Mouse (Mus musculus) liver, adult 2 months (tissue): Measurements from ENCODE around the gene Kcns1. TPM values are rescaled to one million over a fixed set of nuclear protein-coding genes. Genes with fewer than 3 reads are reported as not detected.

ENCODE experiments used
- DNase-seq: peaks from one replicate; pipeline ENCODE4 v3.0.0-alpha.2; 2011; ENCODE audit warnings: low read depth, low spot score; ENCODE audit errors: extremely low read depth
- H3K27ac ChIP-seq: fragments of 200-500 bp; replicated peaks from 2 replicates; pipeline ENCODE4 v1.5.1; 2012; ENCODE audit warnings: low read depth, mild to moderate bottlenecking, control low read depth, inconsistent platforms, low read length; ENCODE audit not compliant: insufficient read depth
- H3K27me3 ChIP-seq: fragments of 200-500 bp; 2 replicates; pipeline ENCODE4 v1.6.1; 2012; ENCODE audit warnings: mild to moderate bottlenecking, moderate library complexity, low read length, inconsistent platforms; ENCODE audit not compliant: control insufficient read depth, insufficient read depth
- H3K36me3 ChIP-seq: fragments of 200-500 bp; 2 replicates; pipeline ENCODE4 v1.6.1; 2012; ENCODE audit warnings: low read length, inconsistent platforms; ENCODE audit not compliant: control insufficient read depth, insufficient read depth
- H3K4me1 ChIP-seq: fragments of 200-500 bp; 2 replicates; pipeline ENCODE4 v1.6.1; 2011; ENCODE audit warnings: low read length; ENCODE audit not compliant: control insufficient read depth, insufficient read depth
- H3K4me3 ChIP-seq: fragments of 200-500 bp; 2 replicates; pipeline ENCODE4 v1.5.1; 2011; ENCODE audit warnings: low read depth, mild to moderate bottlenecking, control low read depth, low read length, moderate library complexity; ENCODE audit not compliant: insufficient read depth
- H3K79me2 ChIP-seq: fragments of 200-500 bp; 2 replicates; pipeline ENCODE4 v1.6.1; 2012; ENCODE audit warnings: inconsistent platforms, mild to moderate bottlenecking, low read length, moderate library complexity; ENCODE audit not compliant: control insufficient read depth, insufficient read depth
- H3K9ac ChIP-seq: fragments of 200-500 bp; 2 replicates; pipeline ENCODE4 v1.6.1; 2012; ENCODE audit warnings: low read depth, mild to moderate bottlenecking, control low read depth, inconsistent platforms, low read length
- CTCF ChIP-seq: fragments of 200-500 bp; IDR thresholded peaks from 2 replicates; pipeline ENCODE4 v1.5.1; 2011; ENCODE audit warnings: low read depth, low read length, control low read depth
- POLR2A ChIP-seq: fragments of 200-500 bp; IDR thresholded peaks from 2 replicates; pipeline ENCODE4 v1.6.1; 2011; ENCODE audit warnings: low read length, control low read depth; ENCODE audit not compliant: insufficient read depth; ENCODE audit errors: extremely low read depth
- WGBS: fragments of 180-500 bp; shearing (Covaris S2); methylation state at CpG from one replicate; pipeline ENCODE4 v1.1.7; 2018; 5-methylcytosine and 5-hydroxymethylcytosine counted together
- polyA plus RNA-seq: library from polyadenylated mRNA; depleted of rRNA; stranded (reverse); fragments of >200 nt; gene quantifications from 2 replicates; pipeline ENCODE4 v1.2.3, GENCODE M21; 2012
- total RNA-seq: library from RNA; depleted of rRNA; stranded (reverse); fragments of >200 nt; gene quantifications from 2 replicates; pipeline ENCODE4 v1.2.3, GENCODE M21; 2014

Kcns1 gene
- total and polyA plus RNA-seq, 2 experiments = not detected

DNA sequence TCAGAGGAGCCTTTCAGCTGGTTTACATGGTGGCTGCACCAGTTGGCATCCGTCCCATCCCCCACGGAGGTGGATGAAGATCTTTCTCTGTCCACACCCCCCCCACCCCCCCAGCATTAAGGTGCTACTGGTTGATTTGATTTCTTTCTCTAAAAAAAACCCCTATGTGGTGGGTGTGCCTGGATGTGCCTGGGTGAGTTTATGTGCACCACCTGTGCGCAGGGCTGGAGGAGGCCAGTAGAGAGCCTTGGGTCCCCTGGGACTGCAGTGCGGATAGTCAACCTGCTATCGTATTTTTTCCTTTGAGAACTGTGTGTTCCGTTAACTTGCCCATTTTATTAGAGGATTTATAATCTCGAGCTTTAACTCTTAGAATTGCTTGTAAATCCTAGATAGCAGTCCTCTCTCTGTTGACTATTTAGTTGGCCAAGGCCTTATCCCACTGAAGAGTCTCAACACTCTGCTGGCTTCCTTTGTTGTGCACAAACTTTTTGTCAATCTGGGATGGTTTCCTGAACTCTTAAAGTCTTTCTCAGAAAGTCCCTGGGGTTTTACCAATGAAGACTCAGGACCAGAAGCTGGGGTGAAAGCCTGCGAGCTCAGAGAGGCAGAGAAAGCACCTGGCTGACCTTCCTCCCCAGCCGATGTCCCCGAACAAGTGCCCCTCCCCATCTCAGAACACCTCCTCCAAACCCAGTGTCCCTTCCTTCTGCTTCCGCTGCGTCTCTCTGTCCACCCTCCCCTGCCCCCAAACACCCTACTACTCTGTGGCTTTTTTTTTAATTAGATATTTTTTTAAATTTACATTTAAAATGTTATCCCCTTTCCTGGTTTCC, 42.1 kb downstream of the Kcns1 start:
- no peaks in the 10 kb centered on the region for H3K36me3 ChIP-seq
- H3K9ac ChIP-seq = no peak overlapping the region
- DNase-seq = no peak
- H3K4me3 ChIP-seq = no peak overlapping the region
- TF ChIP-seq POLR2A (no peak), CTCF (no peak)
- H3K4me1 ChIP-seq = no peaks in the 10 kb centered on the region; the same call in 1 of the 2 replicates
- WGBS = 95% methylated on average over 12 of the region's 12 CpGs
- no peak overlapping the region for H3K27ac ChIP-seq
- no peaks in the 10 kb centered on the region for H3K79me2 ChIP-seq
- no peaks in the 10 kb centered on the region for H3K27me3 ChIP-seq

DNA sequence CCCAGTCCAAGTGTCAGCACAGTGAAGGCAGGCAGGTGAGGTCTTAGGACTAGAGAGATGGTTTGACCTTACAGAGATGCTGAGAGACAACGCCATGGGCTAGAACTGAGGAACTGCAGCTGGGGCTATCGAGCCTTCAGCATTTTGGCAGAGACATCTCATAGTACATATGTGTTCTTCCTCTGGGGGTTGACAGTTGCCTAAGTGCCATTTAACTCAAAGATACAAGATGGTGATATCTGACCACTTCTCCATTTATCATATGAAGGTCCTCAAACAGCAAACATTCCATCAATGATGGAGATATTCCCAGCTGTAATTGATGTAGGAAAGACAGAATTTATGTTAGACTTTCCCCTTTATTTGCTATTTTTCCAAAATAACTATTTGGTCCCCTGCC, 43.6 kb downstream of the Kcns1 start:
- Histone ChIP-seq H3K4me1 (no peaks in the 10 kb centered on the region; the same call in 1 of the 2 replicates), H3K4me3 (no peak overlapping the region), H3K36me3 (peaks cover under 1% of the 10 kb centered on the region; the same call in 1 of the 2 replicates), H3K9ac (no peak overlapping the region), H3K79me2 (no peaks in the 10 kb centered on the region), H3K27ac (no peak overlapping the region), H3K27me3 (no peaks in the 10 kb centered on the region)
- 95% methylated on average over 2 of the region's 2 CpGs for WGBS
- no peak for TF ChIP-seq CTCF
- TF ChIP-seq POLR2A = no peak
- no peak for DNase-seq

DNA sequence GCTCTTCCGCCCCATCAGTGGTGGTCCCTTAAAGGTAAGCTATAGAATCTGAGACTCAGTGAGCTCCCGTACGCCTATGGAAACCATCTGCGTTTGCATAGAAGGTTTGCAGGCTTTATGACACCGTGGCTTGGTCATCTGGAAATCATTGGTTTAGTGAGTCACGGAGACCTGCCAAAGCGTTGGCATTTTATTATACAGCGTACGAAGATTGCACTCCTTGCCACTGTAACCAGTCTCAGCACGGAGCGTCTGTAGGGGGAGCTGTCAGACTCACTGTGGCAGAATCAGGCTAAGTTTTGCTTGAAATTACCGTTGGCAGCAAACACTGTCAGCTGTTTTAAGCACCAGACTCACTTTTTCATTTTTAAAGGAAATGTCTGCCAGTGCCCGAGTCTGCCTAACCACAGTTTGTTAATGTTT, 44.4 kb downstream of the Kcns1 start:
- H3K27me3 ChIP-seq = no peaks in the 10 kb centered on the region
- H3K27ac ChIP-seq = no peak overlapping the region
- no peaks in the 10 kb centered on the region for H3K79me2 ChIP-seq
- no peaks in the 10 kb centered on the region; the same call in 1 of the 2 replicates for H3K4me1 ChIP-seq
- peaks cover 2% of the 10 kb centered on the region; the same call in 1 of the 2 replicates for H3K36me3 ChIP-seq
- TF ChIP-seq POLR2A (no peak), CTCF (peak; percentile 37; the same call in 1 of the 2 replicates)
- WGBS = 82% methylated on average over 13 of the region's 13 CpGs
- DNase-seq = no peak
- no peak overlapping the region for H3K4me3 ChIP-seq
- no peak overlapping the region for H3K9ac ChIP-seq

DNA sequence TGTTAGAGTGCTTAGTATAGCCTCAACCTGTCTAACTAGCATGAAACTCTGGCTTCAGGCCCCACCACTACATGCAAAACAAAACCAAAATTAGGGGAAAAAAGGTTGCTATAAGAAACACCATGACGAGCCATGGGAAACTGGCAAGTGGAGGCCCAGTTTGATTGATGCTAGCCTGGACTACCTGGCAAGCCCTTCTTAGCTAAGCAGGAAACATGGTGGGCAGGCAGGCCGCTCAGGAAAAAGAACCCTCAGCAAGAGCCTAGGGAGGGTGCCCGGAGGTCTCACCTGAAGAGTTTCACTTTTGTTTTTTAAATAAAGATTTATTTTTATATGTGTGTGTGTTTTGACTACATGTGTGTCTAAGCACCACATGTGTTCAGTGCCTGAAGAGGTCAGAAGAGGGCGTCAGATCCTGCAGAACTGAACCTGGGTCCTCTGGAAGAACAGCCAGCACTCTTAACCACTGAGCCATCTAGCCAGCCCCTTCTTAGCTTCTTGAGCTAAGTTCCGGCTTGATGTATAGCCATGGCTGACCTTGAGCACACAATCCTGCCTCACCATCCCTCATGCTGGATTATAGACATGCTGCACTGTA, 47.6 kb downstream of the Kcns1 start:
- H3K79me2 ChIP-seq = no peaks in the 10 kb centered on the region
- H3K4me1 ChIP-seq = no peaks in the 10 kb centered on the region; the same call in 1 of the 2 replicates
- no peaks in the 10 kb centered on the region for H3K27me3 ChIP-seq
- H3K36me3 ChIP-seq = peaks cover 18% of the 10 kb centered on the region
- TF ChIP-seq POLR2A (no peak), CTCF (no peak)
- H3K9ac ChIP-seq = no peak overlapping the region
- H3K4me3 ChIP-seq = no peak overlapping the region
- DNase-seq = no peak
- H3K27ac ChIP-seq = no peak overlapping the region
- WGBS = 91% methylated on average over 5 of the region's 5 CpGs

DNA sequence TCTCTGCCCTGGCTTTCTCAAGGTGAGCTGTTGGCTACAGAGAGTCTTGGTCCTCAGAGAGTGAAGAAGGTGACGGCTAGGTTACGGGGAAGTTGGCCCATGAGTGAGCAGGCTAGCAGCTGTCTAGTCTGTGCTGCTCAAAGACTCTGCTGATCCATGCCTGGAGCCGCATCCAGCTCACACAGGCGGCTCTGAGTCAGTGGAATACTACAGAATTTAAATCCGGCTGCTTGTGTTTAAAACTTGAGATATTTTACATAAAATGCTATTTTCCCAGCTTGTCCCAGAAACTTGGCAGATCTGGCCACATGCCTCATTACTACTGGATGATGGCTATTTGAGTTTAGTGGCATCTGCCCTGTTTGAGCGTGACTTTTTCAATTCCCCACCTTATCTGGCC, 51.4 kb downstream of the Kcns1 start:
- Histone ChIP-seq H3K79me2 (no peaks in the 10 kb centered on the region), H3K9ac (no peak overlapping the region), H3K27ac (no peak overlapping the region), H3K27me3 (no peaks in the 10 kb centered on the region), H3K4me1 (no peaks in the 10 kb centered on the region), H3K36me3 (peaks cover 30% of the 10 kb centered on the region), H3K4me3 (no peak overlapping the region)
- no peak for DNase-seq
- no peak for TF ChIP-seq POLR2A
- no peak for TF ChIP-seq CTCF
- 98% methylated on average over 6 of the region's 6 CpGs for WGBS
